In the genomic region with DNA sequence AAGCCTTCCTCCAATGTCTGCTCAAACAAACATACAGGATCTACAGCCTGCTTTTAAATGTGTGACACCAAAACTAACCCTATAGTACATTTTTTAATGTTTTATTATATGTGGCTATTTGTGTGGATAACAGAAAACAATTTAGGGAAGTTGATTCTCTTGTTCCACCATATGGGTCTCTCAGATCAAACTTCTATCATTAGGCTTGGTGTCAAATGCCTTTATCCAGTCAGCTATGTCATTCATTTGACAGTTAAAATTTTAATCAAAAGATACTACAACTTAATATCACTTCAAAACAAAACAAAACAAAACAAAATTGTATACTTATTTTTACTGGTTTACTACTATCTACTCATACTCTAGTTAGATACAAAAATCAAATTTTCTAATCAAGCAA, we compare ENCODE assay signal across 27 mouse cellular contexts.
"Had no signal": no experiment of that assay in that cellular context is flagged by ENCODE, and none has a peak within 500 bp of the region (broad histone marks: within the 10 kb centered on the region; RNA-seq: fewer than 3 reads in every experiment).

No protein-coding gene starts in this region.

- H3K27ac ChIP-seq: limb, embryonic 10.5 days; limb, embryonic 12.5 days; limb, embryonic 13.5 days; limb, embryonic 15.5 days; liver, embryonic 12.5 days; liver, embryonic 13.5 days; liver, embryonic 14.5 days; liver, embryonic 15.5 days; lung, embryonic 15.5 days; macrophage; midbrain, embryonic 10.5 days; midbrain, embryonic 12.5 days; midbrain, embryonic 13.5 days; midbrain, embryonic 15.5 days had no signal

- H3K27me3 ChIP-seq: limb, embryonic 12.5 days; limb, embryonic 13.5 days; limb, embryonic 15.5 days; liver, embryonic 12.5 days; liver, embryonic 13.5 days; liver, embryonic 15.5 days; lung, embryonic 15.5 days; megakaryocyte, embryonic 14.5 days; midbrain, embryonic 12.5 days; midbrain, embryonic 13.5 days; midbrain, embryonic 15.5 days had no signal

- DNase-seq: left cerebral cortex, postnatal 4 days; liver; liver, embryonic 13.5 days; liver, postnatal 0 days; lung, adult 18-20 months; lung, adult 2 months; lung, embryonic 14.5 days; lung, postnatal 10 days; lung, postnatal 14 days; lung, postnatal 36 days; lung, postnatal 4 days; midbrain, embryonic 14.5 days had no signal

- H3K36me3 ChIP-seq: limb, embryonic 12.5 days; limb, embryonic 13.5 days; limb, embryonic 15.5 days; liver, embryonic 15.5 days; lung, embryonic 15.5 days; midbrain, embryonic 12.5 days; midbrain, embryonic 13.5 days; midbrain, embryonic 15.5 days had no signal

- H3K9ac ChIP-seq: limb, embryonic 12.5 days; limb, embryonic 13.5 days; limb, embryonic 15.5 days; liver, embryonic 12.5 days; liver, embryonic 13.5 days; liver, embryonic 14.5 days; liver, embryonic 15.5 days; liver, postnatal 0 days; lung, embryonic 14.5 days; lung, embryonic 15.5 days; midbrain, embryonic 12.5 days; midbrain, embryonic 13.5 days; midbrain, embryonic 15.5 days had no signal

- H3K4me3 ChIP-seq: limb, embryonic 10.5 days; limb, embryonic 12.5 days; limb, embryonic 13.5 days; limb, embryonic 15.5 days; liver, embryonic 12.5 days; liver, embryonic 13.5 days; liver, embryonic 15.5 days; lung, embryonic 15.5 days; megakaryocyte, embryonic 14.5 days; midbrain, embryonic 10.5 days; midbrain, embryonic 12.5 days; midbrain, embryonic 13.5 days; midbrain, embryonic 15.5 days; myocyte had no signal

- H3K9me3 ChIP-seq: limb, embryonic 10.5 days; limb, embryonic 12.5 days; limb, embryonic 13.5 days; limb, embryonic 15.5 days; liver, embryonic 12.5 days; liver, embryonic 13.5 days; liver, embryonic 15.5 days; lung, embryonic 15.5 days; megakaryocyte, embryonic 14.5 days; midbrain, embryonic 10.5 days; midbrain, embryonic 12.5 days; midbrain, embryonic 13.5 days; midbrain, embryonic 15.5 days had no signal
